In the genomic region with DNA sequence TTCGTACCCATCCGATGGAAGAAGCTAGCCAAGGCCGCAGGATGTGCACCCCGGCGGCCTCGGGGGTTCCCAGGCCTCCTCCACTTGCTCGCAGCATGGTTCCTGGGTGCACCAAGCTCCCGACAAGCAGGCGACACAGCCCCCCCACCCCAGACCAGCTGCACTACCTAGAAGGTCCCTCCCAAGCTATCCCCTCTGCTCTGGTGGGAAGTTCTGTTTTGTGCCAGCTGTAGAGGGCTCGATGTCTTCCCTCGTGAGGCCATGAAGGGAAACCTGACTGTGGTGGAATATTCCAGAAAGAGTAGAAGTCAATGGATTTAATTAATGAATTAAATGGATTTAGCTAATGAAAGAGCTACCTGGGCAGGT, we compare ENCODE assay signal across 13 mouse cellular contexts. TPM values are rescaled to one million over a fixed set of nuclear protein-coding genes. Genes with fewer than 3 reads are reported as not detected.
DNase-seq lines count a peak whose midpoint lies in the region; ATAC-seq lines count a peak whose summit lies in the region.
"Had no signal": no experiment of that assay in that cellular context is flagged by ENCODE, and none has a peak within 500 bp of the region (broad histone marks: within the 10 kb centered on the region; RNA-seq: fewer than 3 reads in every experiment).

No protein-coding gene starts in this region.

- no peak overlapping the region; the same call in 1 of the 2 replicates for H3K4me2 ChIP-seq in kidney, embryonic 14.5 days (replicated peaks; ENCODE audit: low read depth, low read length)
- H3K4me2 ChIP-seq in limb, embryonic 11.5 days (ENCODE audit: low read depth, severe bottlenecking) = peak overlapping the region; percentile 95; the same call in 1 of the 2 replicates

- ATAC-seq in kidney, embryonic 14.5 days (ENCODE audit: low FRiP score, low TSS enrichment) = no peak; the same call in 1 of the 2 replicates
- no peak for ATAC-seq in limb, embryonic 11.5 days (ENCODE audit: insufficient number of reproducible peaks, low FRiP score, low TSS enrichment, low read depth)

- no peaks in the 10 kb centered on the region for H3K9me3 ChIP-seq in kidney, embryonic 14.5 days (ENCODE audit: control insufficient read depth, low read length)
- H3K9me3 ChIP-seq in embryonic facial prominence, embryonic 10.5 days = no peaks in the 10 kb centered on the region
- H3K9me3 ChIP-seq in limb, embryonic 11.5 days (ENCODE audit: control insufficient read depth, low read length) = no peaks in the 10 kb centered on the region
- H3K9me3 ChIP-seq: hindbrain, embryonic 15.5 days had no signal

- 8% methylated on average over 11 of the region's 11 CpGs for WGBS in kidney, embryonic 14.5 days
- 1% methylated on average over 11 of the region's 11 CpGs for WGBS in embryonic facial prominence, embryonic 10.5 days
- WGBS in limb, embryonic 11.5 days = 4% methylated on average over 11 of the region's 11 CpGs

- H3K4me3 ChIP-seq in kidney, embryonic 14.5 days (ENCODE audit: low read length) = peak overlapping the region; percentile 46; the same call in 1 of the 2 replicates
- peak overlapping the region; percentile 62 for H3K4me3 ChIP-seq in embryonic facial prominence, embryonic 10.5 days
- no peak overlapping the region for H3K4me3 ChIP-seq in limb, embryonic 11.5 days (ENCODE audit: low read depth, low read length)
- H3K4me3 ChIP-seq: left cerebral cortex, adult 2 months had no signal

- H3K4me1 ChIP-seq in kidney, embryonic 14.5 days (ENCODE audit: control insufficient read depth, insufficient read depth, low read length) = peaks cover 26% of the 10 kb centered on the region; the same call in 1 of the 2 replicates
- peaks cover 54% of the 10 kb centered on the region for H3K4me1 ChIP-seq in embryonic facial prominence, embryonic 10.5 days
- H3K4me1 ChIP-seq in limb, embryonic 11.5 days (ENCODE audit: control insufficient read depth, insufficient read depth, low read length) = peaks cover 14% of the 10 kb centered on the region

- DNase-seq in kidney, postnatal 10 days = no peak
- DNase-seq in 3134 (ENCODE audit: extremely low read depth, insufficient read length, low spot score) = peak; percentile 6
- peak; percentile 58 for DNase-seq in embryonic facial prominence, embryonic 10.5 days (ENCODE audit: low spot score)
- no peak for DNase-seq in limb, embryonic 11.5 days (ENCODE audit: low spot score)
- DNase-seq in cerebellum, adult 9-10 months = no peak
- no peak for DNase-seq in gastrocnemius, postnatal 25 days
- DNase-seq: cerebellum, adult 11-12 months; right cerebral cortex, postnatal 14 days had no signal

- no peaks in the 10 kb centered on the region for H3K36me3 ChIP-seq in kidney, embryonic 14.5 days (ENCODE audit: control insufficient read depth, insufficient read depth, low read length)
- H3K36me3 ChIP-seq in embryonic facial prominence, embryonic 10.5 days (replicated peaks) = no peaks in the 10 kb centered on the region
- H3K36me3 ChIP-seq in limb, embryonic 11.5 days (ENCODE audit: control insufficient read depth, insufficient read depth, low read length) = no peaks in the 10 kb centered on the region
- H3K36me3 ChIP-seq: hindbrain, embryonic 15.5 days had no signal

- H3K9ac ChIP-seq in kidney, embryonic 14.5 days (ENCODE audit: low read depth, low read length) = no peak overlapping the region
- no peak overlapping the region for H3K9ac ChIP-seq in limb, embryonic 11.5 days (ENCODE audit: low read length)
- H3K9ac ChIP-seq: hindbrain, embryonic 15.5 days; liver, embryonic 14.5 days had no signal

- peaks cover 63% of the 10 kb centered on the region for H3K27me3 ChIP-seq in kidney, embryonic 14.5 days (ENCODE audit: control insufficient read depth, insufficient read depth, low read length)
- H3K27me3 ChIP-seq in embryonic facial prominence, embryonic 10.5 days (replicated peaks; ENCODE audit: low read depth, poor library complexity, severe bottlenecking) = peaks cover 98% of the 10 kb centered on the region
- H3K27me3 ChIP-seq in limb, embryonic 11.5 days (ENCODE audit: control insufficient read depth, insufficient read depth, low read length) = peaks cover 49% of the 10 kb centered on the region

- no peak overlapping the region for H3K27ac ChIP-seq in kidney, embryonic 14.5 days (ENCODE audit: low read depth, low read length)
- peak overlapping the region; percentile 90 for H3K27ac ChIP-seq in embryonic facial prominence, embryonic 10.5 days (replicated peaks)
- H3K27ac ChIP-seq in limb, embryonic 11.5 days (replicated peaks; ENCODE audit: low read depth, low read length) = no peak overlapping the region
- H3K27ac ChIP-seq: hindbrain, embryonic 15.5 days; left cerebral cortex, adult 2 months; liver, embryonic 14.5 days had no signal

RNA-seq across cellular contexts. Expression of a gene that starts 13.7 kb away (rescaled TPM):
- 1.2 TPM in 2 replicates for polyA plus RNA-seq in kidney, embryonic 14.5 days (2014; fragmentation: Nextera tagmentation; extraction: Ambion mirVana)
- polyA plus RNA-seq in embryonic facial prominence, embryonic 10.5 days (2016; fragmentation: Nextera tagmentation; extraction: Ambion mirVana) = 0.79 and 0.88 TPM in 2 replicates
- 1.4 and 1.8 TPM in 2 replicates for polyA plus RNA-seq in limb, embryonic 11.5 days (2014; fragmentation: Nextera tagmentation; extraction: Ambion mirVana)
- total RNA-seq in gastrocnemius, postnatal 25 days (2021) = not detected
- total RNA-seq: heart, adult 8-10 months; left cerebral cortex, adult 2 months had no signal

Comparison
In these comparisons a context has a peak if more than half of its experiments do, and no peak if none do; other contexts are left out.
1. DNase-seq: peak in 3134 (single experiment) and embryonic facial prominence, embryonic 10.5 days (single experiment); none in kidney, postnatal 10 days (single experiment), limb, embryonic 11.5 days (single experiment), cerebellum, adult 9-10 months (single experiment) and gastrocnemius, postnatal 25 days (single experiment).